Mouse (Mus musculus) testis, adult 2 months (tissue): ENCODE results near the gene Ksr1. TPM values are rescaled to one million over a fixed set of nuclear protein-coding genes. Genes with fewer than 3 reads are reported as not detected.
A peak's percentile ranks its signal among the peaks of the same experiment; 100 is the strongest.

Experiments
- H3K27ac ChIP-seq: fragments of 200-500 bp; 2 replicates; pipeline ENCODE4 v1.5.1; 2012; ENCODE audit warnings: low read depth, low read length; ENCODE audit not compliant: control insufficient read depth, insufficient read depth
- H3K27me3 ChIP-seq: fragments of 200-500 bp; 2 replicates; pipeline ENCODE4 v1.6.1; 2012; ENCODE audit warnings: mild to moderate bottlenecking, low read length, moderate library complexity; ENCODE audit not compliant: control insufficient read depth, insufficient read depth
- H3K36me3 ChIP-seq: fragments of 200-500 bp; 2 replicates; pipeline ENCODE4 v1.6.1; 2012; ENCODE audit warnings: mild to moderate bottlenecking, low read length; ENCODE audit not compliant: control insufficient read depth, insufficient read depth
- H3K4me1 ChIP-seq: fragments of 200-500 bp; 2 replicates; pipeline ENCODE4 v1.6.1; 2012; ENCODE audit warnings: low read length; ENCODE audit not compliant: control insufficient read depth, insufficient read depth
- H3K4me3 ChIP-seq: fragments of 200-500 bp; 2 replicates; pipeline ENCODE4 v1.5.1; 2012; ENCODE audit warnings: low read depth, mild to moderate bottlenecking, low read length, moderate library complexity, mixed read lengths; ENCODE audit not compliant: control insufficient read depth
- CTCF ChIP-seq: fragments of 200-500 bp; IDR thresholded peaks from 2 replicates; pipeline ENCODE4 v1.5.1; 2012; ENCODE audit warnings: low read depth, mild to moderate bottlenecking, inconsistent platforms, low read length, moderate library complexity; ENCODE audit not compliant: control insufficient read depth, insufficient read depth, insufficient replicate concordance
- POLR2A ChIP-seq: fragments of 200-500 bp; IDR thresholded peaks from 2 replicates; pipeline ENCODE4 v1.6.1; 2012; ENCODE audit warnings: low read depth, mild to moderate bottlenecking, inconsistent platforms, low read length, moderate library complexity; ENCODE audit not compliant: control insufficient read depth
- polyA plus RNA-seq: library from polyadenylated mRNA; depleted of rRNA; stranded (reverse); fragments of >200 nt; gene quantifications from 2 replicates; pipeline ENCODE4 v1.2.3, GENCODE M21; 2012

Gene Ksr1
- polyA plus RNA-seq, 1 experiment: 6.7 TPM

DNA sequence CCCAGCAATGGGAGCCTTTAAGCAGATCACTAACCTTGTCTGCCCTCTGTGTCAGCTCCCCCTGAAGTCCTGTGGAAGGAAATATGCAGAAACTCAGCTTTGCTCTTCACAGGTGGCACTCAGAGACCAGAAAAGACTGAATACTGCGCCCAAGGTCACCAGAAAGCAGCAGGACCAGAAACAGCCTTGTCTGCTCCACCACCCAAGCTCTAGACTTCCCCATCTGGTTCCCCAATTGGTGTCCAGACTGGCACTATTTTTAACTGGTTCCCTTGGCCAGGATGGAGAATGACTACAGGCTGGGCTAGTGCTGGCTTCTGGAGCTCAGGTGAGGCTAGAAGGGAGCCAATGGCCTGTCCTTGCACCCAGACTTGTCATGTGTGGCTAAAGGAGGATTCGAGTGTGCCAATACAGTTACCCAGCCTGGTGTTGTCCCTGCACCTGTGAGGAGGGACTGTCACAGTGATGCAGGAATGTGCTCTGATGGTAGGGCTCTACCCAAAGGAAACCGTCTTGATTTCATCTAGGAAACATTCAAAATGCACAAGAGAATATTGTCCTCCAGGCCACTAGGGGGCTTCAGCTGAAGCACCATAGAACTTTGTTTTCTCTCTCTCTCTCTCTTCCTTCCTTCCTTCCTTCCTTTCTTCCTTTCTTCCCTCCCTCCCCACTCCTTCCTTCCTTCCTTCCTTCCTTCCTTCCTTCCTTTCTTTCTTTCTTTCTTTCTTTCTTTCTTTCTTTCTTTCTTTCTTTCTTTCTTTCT lies 38.1 kb upstream of the Ksr1 start:
- no peak overlapping the region for H3K4me3 ChIP-seq
- H3K4me1 ChIP-seq: no peaks in the 10 kb centered on the region
- H3K27me3 ChIP-seq: no peaks in the 10 kb centered on the region
- no peaks in the 10 kb centered on the region for H3K36me3 ChIP-seq
- no peak overlapping the region for H3K27ac ChIP-seq
- TF ChIP-seq CTCF (0 out of 2 replicates have a peak, but pooled peaks have one; percentile 10), POLR2A (no peak)

DNA sequence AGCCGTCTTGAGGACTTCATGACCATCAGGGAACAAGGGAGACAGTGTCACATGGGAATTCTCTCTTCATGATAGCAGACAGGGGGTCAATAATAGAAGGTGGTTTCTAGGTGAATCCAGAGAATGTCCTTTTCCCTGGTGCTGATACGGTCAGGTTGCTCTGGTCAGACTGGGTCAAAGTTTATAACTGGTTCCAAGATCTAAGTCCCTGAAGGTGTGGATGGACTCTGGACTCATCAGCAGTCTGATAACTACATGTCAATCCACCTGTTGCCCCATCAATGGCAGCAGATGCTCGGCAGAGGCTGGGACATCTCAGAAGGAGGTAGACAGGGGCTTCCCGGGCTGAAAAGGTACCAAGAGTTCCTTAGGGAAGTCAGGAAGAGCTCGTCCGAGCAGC lies 37.2 kb upstream of the Ksr1 start:
- H3K27ac ChIP-seq: no peak overlapping the region
- H3K36me3 ChIP-seq: no peaks in the 10 kb centered on the region
- no peak for TF ChIP-seq CTCF
- H3K27me3 ChIP-seq: no peaks in the 10 kb centered on the region
- no peaks in the 10 kb centered on the region for H3K4me1 ChIP-seq
- no peak overlapping the region for H3K4me3 ChIP-seq

DNA sequence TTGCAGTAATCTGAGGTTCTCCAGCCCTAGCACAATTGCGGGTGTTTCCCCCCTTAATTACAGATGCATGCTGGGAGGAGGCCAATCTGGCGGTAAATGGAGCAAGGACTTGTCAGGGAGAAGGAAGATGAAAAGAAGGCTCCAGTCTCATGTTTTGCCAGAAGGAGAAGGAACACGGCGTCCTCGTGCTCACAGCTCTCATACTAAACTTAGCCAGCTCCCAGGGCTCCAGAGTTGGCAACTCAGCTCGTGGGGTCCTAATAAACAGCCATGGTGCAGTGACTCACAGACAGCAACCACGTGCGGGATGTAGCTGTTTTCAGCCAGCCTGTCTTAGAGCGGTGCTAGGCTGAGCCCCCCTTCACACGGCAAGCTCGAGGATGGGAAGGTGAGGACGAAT lies 36.7 kb upstream of the Ksr1 start:
- no peaks in the 10 kb centered on the region for H3K27me3 ChIP-seq
- TF ChIP-seq CTCF: no peak
- TF ChIP-seq POLR2A: no peak
- no peaks in the 10 kb centered on the region for H3K4me1 ChIP-seq
- H3K4me3 ChIP-seq: no peak overlapping the region
- peak overlapping the region; percentile 44; the same call in 1 of the 2 replicates for H3K27ac ChIP-seq
- no peaks in the 10 kb centered on the region for H3K36me3 ChIP-seq

DNA sequence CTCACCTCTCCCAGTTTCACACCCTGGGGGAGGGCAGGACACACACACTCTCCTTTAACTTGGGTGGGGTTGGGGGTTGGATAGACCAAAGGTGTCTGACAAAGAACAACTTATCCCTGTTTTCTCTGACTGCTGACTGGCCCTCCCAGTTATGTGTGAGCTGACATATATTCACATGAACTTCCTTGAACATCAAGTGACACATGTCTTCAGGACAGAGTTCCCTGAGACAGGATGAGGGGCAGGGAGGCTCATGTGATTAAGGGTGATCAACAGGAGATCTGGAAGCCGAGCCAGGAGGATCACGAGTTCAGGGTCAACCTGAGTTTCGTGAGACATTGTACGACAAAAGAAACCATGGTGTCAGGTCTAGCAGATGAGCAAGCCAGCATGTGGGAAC lies 35.7 kb upstream of the Ksr1 start:
- no peak for TF ChIP-seq POLR2A
- no peak for TF ChIP-seq CTCF
- Histone ChIP-seq H3K4me1 (no peaks in the 10 kb centered on the region), H3K4me3 (no peak overlapping the region), H3K27me3 (no peaks in the 10 kb centered on the region), H3K27ac (no peak overlapping the region), H3K36me3 (no peaks in the 10 kb centered on the region)

DNA sequence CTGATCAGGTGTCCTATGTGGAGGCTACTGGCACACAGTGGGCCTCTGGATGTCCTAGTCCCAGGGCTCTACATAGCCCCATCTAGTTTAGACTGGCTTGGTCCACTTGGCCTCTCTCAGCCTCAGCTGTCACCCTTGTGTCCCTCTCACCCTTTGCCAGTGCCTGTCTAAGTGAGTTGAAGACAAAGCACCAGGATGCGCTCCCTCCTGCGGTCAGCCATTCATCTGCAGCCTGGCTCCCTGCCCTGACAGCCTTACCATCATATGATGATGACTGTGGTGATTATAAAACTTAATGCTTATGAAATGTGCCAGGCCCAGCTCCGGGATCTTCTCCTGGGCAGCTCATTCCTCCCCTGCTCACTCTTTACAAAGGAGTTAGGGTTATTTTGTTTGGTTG lies 30.5 kb upstream of the Ksr1 start:
- H3K4me3 ChIP-seq: no peak overlapping the region
- no peaks in the 10 kb centered on the region for H3K36me3 ChIP-seq
- no peaks in the 10 kb centered on the region for H3K27me3 ChIP-seq
- H3K4me1 ChIP-seq: no peaks in the 10 kb centered on the region
- no peak overlapping the region for H3K27ac ChIP-seq
- TF ChIP-seq POLR2A: no peak
- no peak for TF ChIP-seq CTCF

DNA sequence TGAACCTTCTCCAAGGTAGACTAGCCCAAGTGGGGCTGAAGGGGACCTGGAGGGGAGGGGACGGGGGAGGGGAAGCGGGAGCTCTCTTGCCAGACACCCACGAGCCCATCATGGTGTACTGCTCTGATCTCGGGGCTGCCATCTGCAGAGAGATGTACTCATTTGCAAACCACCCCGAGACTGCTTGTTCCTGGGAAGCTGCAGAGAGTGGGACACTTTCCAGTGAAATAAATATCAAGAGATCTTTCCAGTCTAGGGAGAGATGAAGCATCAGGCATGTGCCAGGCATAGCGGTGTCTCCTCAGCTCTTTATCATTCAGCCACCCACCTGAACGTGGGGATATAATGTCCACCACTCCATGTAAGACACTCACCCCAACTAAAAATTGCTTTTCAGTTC lies 25.8 kb upstream of the Ksr1 start:
- H3K4me1 ChIP-seq: no peaks in the 10 kb centered on the region
- H3K4me3 ChIP-seq: no peak overlapping the region
- H3K27ac ChIP-seq: no peak overlapping the region
- TF ChIP-seq CTCF (no peak), POLR2A (no peak)
- no peaks in the 10 kb centered on the region for H3K36me3 ChIP-seq
- no peaks in the 10 kb centered on the region for H3K27me3 ChIP-seq

DNA sequence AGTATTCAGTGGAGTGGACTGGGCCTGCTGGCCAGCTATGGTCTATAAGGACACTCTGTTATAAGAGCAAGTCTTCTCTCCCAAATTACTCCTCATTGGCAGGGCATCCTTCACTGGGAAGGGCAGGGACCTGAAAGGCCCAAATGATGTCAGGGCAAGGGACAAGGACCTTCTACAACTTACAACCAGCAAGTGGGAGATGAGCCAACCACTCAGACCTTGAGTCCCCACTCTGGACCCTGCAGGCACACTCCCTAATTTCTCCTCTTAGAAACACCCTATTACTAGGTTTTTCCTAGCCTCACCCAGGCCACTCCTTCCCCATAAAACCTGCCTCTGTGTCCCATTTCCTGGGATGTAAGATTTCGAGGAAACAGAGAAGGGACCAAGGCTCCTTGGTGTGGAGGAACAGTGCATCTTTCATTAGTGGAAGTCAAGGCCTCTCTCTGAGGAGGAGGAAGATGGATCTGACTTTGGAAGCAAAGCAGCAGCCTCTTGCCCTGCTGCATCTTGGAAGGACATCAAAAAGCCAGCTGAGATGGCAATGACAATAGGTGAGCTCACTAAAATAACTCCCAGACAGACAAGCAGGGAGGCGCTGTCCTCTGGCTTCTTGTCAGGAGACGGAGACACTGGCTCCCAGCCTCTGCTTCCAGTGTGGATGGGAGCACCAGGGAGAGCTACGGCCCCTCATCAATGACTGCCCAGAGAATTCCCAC lies 20.5 kb upstream of the Ksr1 start:
- Histone ChIP-seq H3K27me3 (no peaks in the 10 kb centered on the region), H3K27ac (no peak overlapping the region), H3K4me1 (no peaks in the 10 kb centered on the region), H3K4me3 (no peak overlapping the region), H3K36me3 (no peaks in the 10 kb centered on the region)
- TF ChIP-seq CTCF (no peak), POLR2A (no peak)
